Mouse (Mus musculus) MEL (cell line): ENCODE results near the gene Thsd1. TPM values are rescaled to one million over a fixed set of nuclear protein-coding genes. Genes with fewer than 3 reads are reported as not detected.

ENCODE experiments used
- DNase-seq: peaks from one replicate; pipeline ENCODE4 v3.0.0; 2011; ENCODE audit warnings: low read depth, low spot score
- H3K27ac ChIP-seq: 2 replicates; pipeline ENCODE4 v1.5.1; 2012; ENCODE audit warnings: low read depth, mild to moderate bottlenecking, control low read depth, low read length, moderate library complexity; ENCODE audit not compliant: control insufficient read depth
- H3K27me3 ChIP-seq, 2 experiments: fragments of 150-350 bp in 1 of 2; sonication (generic) in 1 of 2; 2 replicates each; pipeline ENCODE4 v1.6.1; 2012; ENCODE audit warnings: low read length in 2 of 2, mild to moderate bottlenecking in 2 of 2, improper control_type of control experiment in 1 of 2, moderate library complexity in 1 of 2; ENCODE audit not compliant: insufficient read depth in 2 of 2, control insufficient read depth in 1 of 2
- H3K36me3 ChIP-seq, 2 experiments: 2 replicates each; pipeline ENCODE4 v1.6.1; 2012 to 2014; ENCODE audit warnings: low read length in 2 of 2, improper control_type of control experiment in 1 of 2, inconsistent platforms in 1 of 2, mild to moderate bottlenecking in 1 of 2; ENCODE audit not compliant: insufficient read depth in 2 of 2, control insufficient read depth in 1 of 2
- H3K4me1 ChIP-seq, 2 experiments: fragments of 150-350 bp in 1 of 2; sonication (generic) in 1 of 2; 2 replicates each; pipeline ENCODE4 v1.6.1; 2012; ENCODE audit warnings: low read length in 2 of 2, improper control_type of control experiment in 1 of 2, mild to moderate bottlenecking in 1 of 2; ENCODE audit not compliant: insufficient read depth in 2 of 2, control insufficient read depth in 1 of 2
- H3K4me3 ChIP-seq, 2 experiments: fragments of 150-350 bp in 1 of 2; sonication (generic) in 1 of 2; 2 replicates each; pipeline ENCODE4 v1.5.1; 2012; ENCODE audit warnings: low read depth in 2 of 2, low read length in 2 of 2, mild to moderate bottlenecking in 2 of 2, moderate library complexity in 2 of 2, control low read depth in 1 of 2, improper control_type of control experiment in 1 of 2; ENCODE audit not compliant: control insufficient read depth in 1 of 2, insufficient read depth in 1 of 2
- H3K79me2 ChIP-seq: 2 replicates; pipeline ENCODE4 v1.6.1; 2012; ENCODE audit warnings: mild to moderate bottlenecking, low read length, moderate library complexity; ENCODE audit not compliant: control insufficient read depth, poor library complexity, insufficient read depth
- H3K9ac ChIP-seq: 2 replicates; pipeline ENCODE4 v1.6.1; 2012; ENCODE audit warnings: low read depth, mild to moderate bottlenecking, control low read depth, low read length, moderate library complexity; ENCODE audit not compliant: control insufficient read depth, poor library complexity, severe bottlenecking
- H3K9me3 ChIP-seq: fragments of 150-350 bp; sonication (generic); replicated peaks from 2 replicates; pipeline ENCODE4 v1.6.1; 2012; ENCODE audit warnings: mild to moderate bottlenecking, low read length, improper control_type of control experiment, moderate library complexity; ENCODE audit not compliant: insufficient read depth
- CHD1 ChIP-seq: IDR thresholded peaks from 2 replicates; pipeline ENCODE4 v1.6.1; 2012; ENCODE audit warnings: low read depth, mild to moderate bottlenecking, inconsistent platforms, low read length, improper control_type of control experiment
- CHD2 ChIP-seq: IDR thresholded peaks from 2 replicates; pipeline ENCODE4 v1.6.1; 2011; ENCODE audit warnings: low read length, improper control_type of control experiment
- CTCF ChIP-seq, 3 experiments: IDR thresholded peaks in 2 of 3; conservative IDR thresholded peaks in 1 of 3; 2 replicates each; pipeline ENCODE4 v1.5.1; 2011 to 2012; ENCODE audit warnings: low read length in 3 of 3, low read depth in 2 of 3, mild to moderate bottlenecking in 2 of 3, improper control_type of control experiment in 1 of 3, inconsistent platforms in 1 of 3, mixed read lengths in 1 of 3, moderate library complexity in 1 of 3; ENCODE audit not compliant: control insufficient read depth in 1 of 3, insufficient read depth in 1 of 3, poor library complexity in 1 of 3, severe bottlenecking in 1 of 3
- ELF1 ChIP-seq: IDR thresholded peaks from 2 replicates; pipeline ENCODE4 v1.6.1; 2014; ENCODE audit warnings: low read depth, mild to moderate bottlenecking, inconsistent platforms, low read length, improper control_type of control experiment, moderate library complexity
- ETS1 ChIP-seq: IDR thresholded peaks from 2 replicates; pipeline ENCODE4 v1.6.1; 2012; ENCODE audit warnings: low read depth, mild to moderate bottlenecking, inconsistent platforms, low read length, improper control_type of control experiment, moderate library complexity
- GABPA ChIP-seq: IDR thresholded peaks from 2 replicates; pipeline ENCODE4 v1.6.1; 2012; ENCODE audit warnings: low read depth, mild to moderate bottlenecking, inconsistent platforms, low read length, improper control_type of control experiment, moderate library complexity
- JUND ChIP-seq: IDR thresholded peaks from 2 replicates; pipeline ENCODE4 v1.6.1; 2011; ENCODE audit warnings: low read depth, mild to moderate bottlenecking, improper control_type of control experiment, low read length
- KAT2A ChIP-seq: conservative IDR thresholded peaks from 2 replicates; pipeline ENCODE4 v1.6.1; 2012; ENCODE audit warnings: low read depth, low read length, improper control_type of control experiment, inconsistent platforms
- MAFK ChIP-seq: IDR thresholded peaks from 2 replicates; pipeline ENCODE4 v1.6.1; 2011; ENCODE audit warnings: low read depth, mild to moderate bottlenecking, low read length, improper control_type of control experiment, borderline replicate concordance
- MAX ChIP-seq: IDR thresholded peaks from 2 replicates; pipeline ENCODE4 v1.6.1; 2011; ENCODE audit warnings: low read length, improper control_type of control experiment
- MAZ ChIP-seq: IDR thresholded peaks from 2 replicates; pipeline ENCODE4 v1.6.1; 2012; ENCODE audit warnings: low read depth, mild to moderate bottlenecking, inconsistent platforms, low read length, improper control_type of control experiment
- MYC ChIP-seq: IDR thresholded peaks from 2 replicates; pipeline ENCODE4 v1.6.1; 2011; ENCODE audit warnings: low read depth, mild to moderate bottlenecking, low read length, improper control_type of control experiment, moderate library complexity
- NELFE ChIP-seq: IDR thresholded peaks from 2 replicates; pipeline ENCODE4 v1.6.1; 2011; ENCODE audit warnings: low read depth, low read length, improper control_type of control experiment
- POLR2AphosphoS5 ChIP-seq: IDR thresholded peaks from 2 replicates; pipeline ENCODE4 v1.6.1; 2012; ENCODE audit warnings: low read depth, borderline replicate concordance, mild to moderate bottlenecking, inconsistent platforms, low read length, moderate library complexity, mixed read lengths
- SMC3 ChIP-seq: IDR thresholded peaks from 2 replicates; pipeline ENCODE4 v1.6.1; 2011; ENCODE audit warnings: low read depth, low read length, improper control_type of control experiment
- TBP ChIP-seq: IDR thresholded peaks from 2 replicates; pipeline ENCODE4 v1.8.0; 2011; ENCODE audit warnings: low read depth, low read length, improper control_type of control experiment
- UBTF ChIP-seq: IDR thresholded peaks from 2 replicates; pipeline ENCODE4 v1.6.1; 2012; ENCODE audit warnings: low read depth, mild to moderate bottlenecking, inconsistent platforms, low read length, improper control_type of control experiment, moderate library complexity, borderline replicate concordance; ENCODE audit not compliant: insufficient read depth
- USF1 ChIP-seq: IDR thresholded peaks from 2 replicates; pipeline ENCODE4 v1.6.1; 2014; ENCODE audit warnings: low read depth, mild to moderate bottlenecking, inconsistent platforms, low read length, improper control_type of control experiment, moderate library complexity
- USF2 ChIP-seq, 2 experiments: IDR thresholded peaks; 2 replicates each; pipeline ENCODE4 v1.6.1; 2011 to 2012; ENCODE audit warnings: improper control_type of control experiment in 2 of 2, low read length in 2 of 2, borderline replicate concordance in 1 of 2, inconsistent platforms in 1 of 2, low read depth in 1 of 2, mild to moderate bottlenecking in 1 of 2; ENCODE audit not compliant: insufficient read depth in 1 of 2
- ZC3H11A ChIP-seq: IDR thresholded peaks from 2 replicates; pipeline ENCODE4 v1.6.1; 2012; ENCODE audit warnings: low read depth, mild to moderate bottlenecking, inconsistent platforms, low read length, improper control_type of control experiment
- ZMIZ1 ChIP-seq: IDR thresholded peaks from 2 replicates; pipeline ENCODE4 v1.6.1; 2012; ENCODE audit warnings: low read depth, mild to moderate bottlenecking, inconsistent platforms, low read length, improper control_type of control experiment, moderate library complexity
- polyA plus RNA-seq, 2 experiments: library from polyadenylated mRNA; stranded (reverse) in 1 of 2; unstranded in 1 of 2; fragments of >175 nt in 1 of 2; fragments of >200 nt in 1 of 2; gene quantifications; 2 replicates each; pipeline versions ENCODE4 v1.2.1 to v1.2.4; 2012; ENCODE audit warnings: low replicate concordance in 2 of 2, low read depth in 1 of 2; ENCODE audit not compliant: insufficient read length in 2 of 2, insufficient read depth in 1 of 2, missing spikeins in 1 of 2
- total RNA-seq: library from RNA; depleted of rRNA; stranded (reverse); fragments of 300-350 nt; gene quantifications from 2 replicates; pipeline ENCODE4 v1.2.3, GENCODE M21; 2012

The Thsd1 gene
- total and polyA plus RNA-seq, 3 experiments: 0.10 TPM; not detected in 2

DNA sequence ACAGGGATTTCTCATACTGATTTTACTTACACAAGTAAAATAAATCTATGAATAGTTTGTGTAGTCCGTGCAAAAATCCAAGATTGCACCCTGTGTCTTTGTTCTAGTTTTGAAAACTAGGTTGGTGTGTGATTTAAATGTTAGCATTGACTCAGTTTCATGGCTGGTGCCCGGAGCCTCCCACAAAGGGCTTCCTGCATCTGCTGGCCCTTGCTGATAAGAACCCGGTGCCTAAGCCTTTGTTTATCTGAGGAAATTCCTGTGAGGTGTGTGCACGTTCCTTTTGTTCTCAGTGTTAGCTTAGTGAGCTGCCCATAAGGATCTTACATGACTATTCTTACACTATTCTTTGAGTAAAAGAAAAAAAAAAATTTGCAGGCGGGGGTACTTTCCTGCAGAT is 18.1 kb upstream of the Thsd1 start (continued):
- TF ChIP-seq CTCF (IDR thresholded peaks at IDR 0.05 in 2 of 3, conservative IDR thresholded peaks at IDR 0.05 in 1 of 3; ENCODE audit: control insufficient read depth in 1 of 3, insufficient read depth in 1 of 3, low read depth in 2 of 3, low read length in 3 of 3, poor library complexity in 1 of 3, severe bottlenecking in 1 of 3): no peak
- TF ChIP-seq, all 39 proteins: peak for 14

DNA sequence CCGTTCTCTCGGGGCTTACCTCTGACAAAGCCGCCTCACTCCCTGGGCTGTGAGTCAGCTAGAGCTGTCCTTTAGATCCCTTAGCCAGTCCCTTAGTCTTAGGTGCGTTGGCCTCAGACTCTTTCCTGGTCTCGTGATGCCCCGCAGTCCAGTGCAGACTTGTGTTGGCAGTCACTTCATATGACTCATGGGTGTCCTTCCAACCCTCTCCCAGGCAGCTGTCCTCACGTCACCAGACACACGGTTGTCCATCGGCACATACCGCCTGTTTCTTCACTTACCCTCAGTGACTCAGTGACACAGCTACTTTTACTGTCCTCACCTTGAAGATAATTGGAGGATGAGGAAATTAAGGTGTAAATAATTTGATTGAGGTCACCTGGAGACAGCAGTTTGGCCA is 12.3 kb upstream of the Thsd1 start:
- Histone ChIP-seq H3K27me3 (no peaks in the 10 kb centered on the region), H3K4me3 (no peak overlapping the region), H3K9me3 (no peaks in the 10 kb centered on the region), H3K79me2 (no peaks in the 10 kb centered on the region), H3K4me1 (no peaks in the 10 kb centered on the region), H3K27ac (no peak overlapping the region), H3K9ac (no peak overlapping the region)
- no peak for DNase-seq
- TF ChIP-seq MAFK (no peak), ZMIZ1 (no peak), MAX (no peak), CHD2 (no peak), GABPA (no peak), ELF1 (no peak), USF2 (IDR thresholded peaks at IDR 0.05; ENCODE audit: borderline replicate concordance in 1 of 2, insufficient read depth in 1 of 2, low read depth in 1 of 2, low read length in 2 of 2) (no peak), POLR2AphosphoS5 (no peak), KAT2A (no peak), MAZ (no peak), USF1 (no peak), UBTF (no peak), JUND (no peak), SMC3 (no peak), ZC3H11A (no peak), TBP (no peak), CTCF (IDR thresholded peaks at IDR 0.05 in 2 of 3, conservative IDR thresholded peaks at IDR 0.05 in 1 of 3; ENCODE audit: control insufficient read depth in 1 of 3, insufficient read depth in 1 of 3, low read depth in 2 of 3, low read length in 3 of 3, poor library complexity in 1 of 3, severe bottlenecking in 1 of 3) (no peak)
- TF ChIP-seq, all 39 proteins: peak for 0
- H3K36me3 ChIP-seq: peaks cover 0 to under 1% of the 10 kb centered on the region in 2 experiments; a peak in 1 of 4 replicates

GRCm38 (mm10) chr8:22226361-22226760 is 752 bp upstream of the Thsd1 start:
- H3K4me1 ChIP-seq: peaks cover 0 to 4% of the 10 kb centered on the region in 2 experiments; a peak in 2 of 4 replicates
- DNase-seq: no peak
- no peaks in the 10 kb centered on the region for H3K9me3 ChIP-seq
- peaks cover 0 to 2% of the 10 kb centered on the region in 2 experiments; a peak in 1 of 4 replicates for H3K36me3 ChIP-seq
- no peak overlapping the region for H3K27ac ChIP-seq
- H3K27me3 ChIP-seq: no peaks in the 10 kb centered on the region
- H3K9ac ChIP-seq: no peak overlapping the region
- no peaks in the 10 kb centered on the region for H3K79me2 ChIP-seq
- H3K4me3 ChIP-seq: no peak overlapping the region
- no peak for TF ChIP-seq NELFE
- TF ChIP-seq ETS1: no peak
- TF ChIP-seq MYC: no peak
- no peak for TF ChIP-seq CHD1
- no peak for TF ChIP-seq KAT2A
- TF ChIP-seq CTCF (IDR thresholded peaks at IDR 0.05 in 2 of 3, conservative IDR thresholded peaks at IDR 0.05 in 1 of 3; ENCODE audit: control insufficient read depth in 1 of 3, insufficient read depth in 1 of 3, low read depth in 2 of 3, low read length in 3 of 3, poor library complexity in 1 of 3, severe bottlenecking in 1 of 3): no peak
- no peak for TF ChIP-seq USF1
